Mouse (Mus musculus): ENCODE data around the gene Gm3512.
"Not testable (repeated sequence)": the region's sequence is repeated elsewhere in the genome, so short reads cannot be mapped to it uniquely, and the experiment has no call there.

Gm3512 gene

DNA sequence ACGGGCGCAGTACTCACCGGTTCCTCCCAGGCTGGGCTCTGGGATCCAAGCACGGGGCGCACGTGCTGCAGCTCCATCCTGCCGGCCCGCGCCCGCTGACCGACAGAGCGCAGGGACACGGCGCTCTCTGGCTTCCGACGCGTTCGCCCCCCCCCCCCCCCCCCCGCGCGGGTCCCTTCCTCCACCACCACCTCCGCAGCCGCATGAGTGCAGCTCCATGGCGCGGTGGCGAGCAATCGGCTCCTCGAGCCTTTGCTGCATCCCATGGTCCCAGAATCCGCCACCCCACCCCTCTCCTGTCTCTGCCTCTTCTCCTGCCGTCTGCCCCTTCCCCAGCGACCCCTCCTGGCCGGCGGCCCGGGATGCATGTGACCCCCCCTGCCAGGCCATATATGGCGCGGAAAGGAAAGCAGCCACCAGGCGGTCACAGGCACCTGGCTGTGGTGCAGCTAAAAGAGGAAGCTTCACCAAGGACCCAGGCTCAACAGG lies at the start of gene Gm3512:
TSS of gene Gm3512 (minus strand) at position 51 of the 489 bp plus-strand sequence.
- not testable (repeated sequence) for DNase-seq (ENCODE audit: low read depth, low spot score)

GRCm38 (mm10) chr14:7200070-7200469 lies 25.7 kb upstream of the Gm3512 start:
- not testable (repeated sequence) for DNase-seq (ENCODE audit: low read depth, low spot score)

- not testable (repeated sequence) for DNase-seq (ENCODE audit: low read depth, low spot score)
Observed at GRCm38 (mm10) chr14:7194440-7194839, 20.1 kb upstream of the Gm3512 start, which contains the start of gene Gm16434. Gm16434 (minus strand) TSS chr14:7194540.

GRCm38 (mm10) chr14:7125312-7125711 lies 49.0 kb downstream of the Gm3512 start, which contains the start of gene Gm6676:
Gm6676 (minus strand) TSS chr14:7125412.
- DNase-seq (ENCODE audit: low read depth, low spot score) = not testable (repeated sequence)

GRCm38 (mm10) chr14:7105124-7105802 lies 69.1 kb downstream of the Gm3512 start:
- DNase-seq (ENCODE audit: low read depth, low spot score) = not testable (repeated sequence)

Measured in c-Kit-negative CD71-positive TER-119-positive erythroid progenitor cells, embryonic 14.5 days (primary cell).